Mouse (Mus musculus): Measurements from ENCODE around the gene Ecm2.

Ecm2 gene

GRCm38 (mm10) chr13:49504510-49504909 is at the start of gene Ecm2:
Gene Ecm2, plus strand, starts transcription at chr13:49504810.
- DNase-seq (ENCODE audit: low spot score) = no peak

DNA sequence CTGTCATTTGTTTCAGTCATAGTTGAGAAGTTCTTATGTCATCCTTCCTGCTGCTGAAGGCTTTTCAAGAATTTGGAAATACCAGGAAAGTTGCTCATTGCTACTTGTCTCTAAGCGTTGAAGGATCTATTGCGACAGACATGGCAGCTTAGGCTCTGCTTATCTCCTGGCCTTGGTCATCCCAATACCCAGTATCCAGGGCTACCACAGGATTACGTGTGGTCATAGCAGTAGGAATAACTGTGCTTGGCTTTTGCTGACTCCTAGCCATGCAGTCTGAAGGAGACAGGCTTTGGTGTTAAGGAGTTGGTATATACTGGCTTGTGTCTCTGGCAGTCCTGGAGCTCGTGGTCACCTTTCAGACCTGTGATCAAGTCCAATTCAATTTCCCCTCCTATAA is 44.3 kb upstream of the Ecm2 start:
- no peak for DNase-seq (ENCODE audit: low spot score)

DNA sequence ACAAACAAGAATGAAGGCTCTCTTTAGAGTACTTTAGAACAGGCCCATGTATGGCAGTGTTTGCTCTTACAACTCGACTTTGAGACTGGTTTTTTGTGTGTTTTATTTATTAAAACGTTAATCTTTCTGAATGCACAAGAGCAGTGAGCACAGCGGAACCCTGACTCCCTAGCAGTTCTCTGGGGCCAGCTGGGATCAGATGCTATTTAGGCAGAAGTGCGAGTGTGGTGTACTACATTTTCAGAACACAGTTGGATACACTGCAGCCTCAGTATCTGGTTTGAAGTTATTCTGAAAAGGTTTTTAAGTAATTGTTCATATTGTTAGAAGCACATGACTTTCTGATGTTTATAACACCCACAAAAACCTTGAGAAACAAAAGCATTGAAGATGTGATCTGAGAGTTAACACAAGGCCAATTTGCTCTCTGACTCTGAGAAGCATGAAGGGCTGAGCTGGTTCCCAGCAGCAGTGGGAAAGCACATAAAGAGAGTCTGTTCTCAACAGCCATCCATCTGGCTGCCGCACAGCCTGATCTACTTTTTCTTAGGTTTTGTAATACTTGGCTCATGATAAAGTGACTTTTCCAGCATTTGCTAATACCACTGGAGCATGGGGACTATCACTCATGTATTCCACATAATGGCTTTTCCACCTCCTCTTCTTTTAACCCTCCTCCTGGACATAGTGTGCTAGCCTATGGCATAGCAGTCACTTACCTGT is 43.8 kb upstream of the Ecm2 start:
- no peak for DNase-seq (ENCODE audit: low spot score)

GRCm38 (mm10) chr13:49461458-49462132 is 43.0 kb upstream of the Ecm2 start:
- DNase-seq (ENCODE audit: low spot score) = no peak

DNA sequence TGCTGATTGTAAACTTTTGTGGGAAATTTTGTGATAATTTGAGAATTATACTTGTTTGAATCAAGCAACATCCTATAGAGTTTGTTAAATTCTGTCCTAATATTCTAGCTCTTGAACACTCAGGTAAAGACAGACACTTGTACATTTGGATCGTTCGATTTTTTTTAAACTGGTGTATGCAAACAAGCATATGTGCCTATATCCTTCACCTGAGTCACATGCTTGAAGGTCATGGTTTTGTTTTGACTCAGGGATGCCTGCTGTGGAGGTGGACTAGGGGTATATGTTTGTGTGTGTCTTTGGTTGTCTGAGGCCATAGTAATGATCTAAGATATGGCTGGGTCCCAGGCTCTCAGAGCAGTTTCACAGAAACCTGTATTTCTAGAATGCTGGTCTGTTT is 41.7 kb upstream of the Ecm2 start:
- DNase-seq (ENCODE audit: low spot score) = no peak

- DNase-seq (ENCODE audit: low spot score) = no peak
These were observed 38.7 kb upstream of the Ecm2 start for GRCm38 (mm10) chr13:49465875-49466274.

GRCm38 (mm10) chr13:49466393-49467075 is 38.1 kb upstream of the Ecm2 start:
- no peak for DNase-seq (ENCODE audit: low spot score)

- no peak for DNase-seq (ENCODE audit: low spot score)
These were observed 37.0 kb upstream of the Ecm2 start for GRCm38 (mm10) chr13:49467585-49467984.

DNA sequence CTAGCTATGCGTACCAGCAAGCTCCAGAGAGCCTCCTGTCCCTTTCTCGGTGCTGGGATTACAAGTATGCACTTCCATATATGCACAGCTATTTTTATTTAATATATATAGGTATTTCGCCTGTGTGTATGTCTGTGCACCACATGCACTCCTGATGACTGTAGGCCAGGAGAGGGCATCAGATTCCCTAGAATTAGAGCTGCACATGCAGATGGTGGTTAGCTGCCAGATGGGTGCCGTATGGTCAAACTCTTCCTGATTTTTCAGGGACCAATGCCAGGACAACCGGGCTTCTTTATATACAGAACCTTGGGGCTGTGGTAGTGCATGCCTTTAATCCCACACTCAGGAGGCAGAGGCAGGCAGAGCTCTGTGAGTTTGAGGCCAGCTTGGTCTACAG is 35.6 kb upstream of the Ecm2 start:
- no peak for DNase-seq (ENCODE audit: low spot score)

GRCm38 (mm10) chr13:49470319-49470718 is 34.3 kb upstream of the Ecm2 start:
- DNase-seq (ENCODE audit: low spot score) = no peak

DNA sequence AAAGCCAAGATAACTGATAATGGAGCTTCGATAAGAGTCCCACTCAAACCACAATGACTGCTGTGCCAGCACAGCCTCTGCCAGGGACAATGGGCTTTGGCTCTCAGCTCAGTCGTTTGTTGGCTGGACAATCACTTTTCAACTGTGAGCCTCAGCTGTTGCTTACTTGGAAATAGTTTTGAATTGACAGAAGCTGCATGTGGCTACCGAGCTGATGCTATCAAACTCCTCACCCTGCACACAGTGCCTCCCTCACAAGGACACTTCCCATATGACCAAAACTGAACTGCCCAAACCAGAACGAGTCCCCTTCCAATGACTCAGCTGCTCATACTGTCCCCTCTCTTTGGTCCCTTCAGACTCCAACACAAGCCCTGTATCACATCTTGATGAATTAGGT is 33.8 kb upstream of the Ecm2 start:
- no peak for DNase-seq (ENCODE audit: low spot score)

- no peak for DNase-seq (ENCODE audit: low spot score)
These were observed 32.5 kb upstream of the Ecm2 start for GRCm38 (mm10) chr13:49471981-49472675.

DNA sequence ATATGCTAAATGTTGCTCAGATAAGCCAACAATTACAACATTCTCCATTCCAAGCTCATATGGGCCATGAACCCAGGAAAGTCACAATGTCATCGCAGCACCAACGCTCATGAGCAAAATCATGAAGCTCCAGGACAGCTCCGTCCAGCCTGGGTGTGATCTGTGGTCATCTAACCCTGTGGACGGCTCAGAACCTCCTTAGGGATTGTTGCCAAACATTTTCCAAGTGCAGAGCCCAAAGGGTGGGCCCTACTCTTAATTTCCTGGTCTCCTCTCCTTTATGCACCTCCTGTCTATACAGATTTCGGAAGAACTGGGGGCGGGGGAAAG is 32.0 kb upstream of the Ecm2 start:
- no peak for DNase-seq (ENCODE audit: low spot score)

DNA sequence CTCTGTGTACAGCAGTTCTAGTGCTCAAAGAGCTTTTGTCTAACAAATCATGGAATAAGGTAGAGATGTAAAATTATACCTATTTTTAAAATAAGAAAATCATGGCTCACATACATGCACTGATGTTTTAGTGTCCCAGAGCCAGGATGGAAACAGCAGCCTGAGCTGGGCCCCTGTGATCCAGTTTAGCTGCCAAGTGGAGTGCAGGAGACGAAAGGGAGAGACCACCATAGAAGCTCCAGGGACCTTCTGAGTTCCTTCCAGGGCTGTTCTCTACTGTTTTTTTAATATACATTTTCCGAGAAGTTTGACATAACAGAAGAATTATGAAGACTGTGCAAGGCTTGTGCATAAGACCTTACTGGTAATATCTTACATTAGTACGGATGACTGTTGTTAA is 26.7 kb upstream of the Ecm2 start:
- DNase-seq (ENCODE audit: low spot score) = no peak

DNA sequence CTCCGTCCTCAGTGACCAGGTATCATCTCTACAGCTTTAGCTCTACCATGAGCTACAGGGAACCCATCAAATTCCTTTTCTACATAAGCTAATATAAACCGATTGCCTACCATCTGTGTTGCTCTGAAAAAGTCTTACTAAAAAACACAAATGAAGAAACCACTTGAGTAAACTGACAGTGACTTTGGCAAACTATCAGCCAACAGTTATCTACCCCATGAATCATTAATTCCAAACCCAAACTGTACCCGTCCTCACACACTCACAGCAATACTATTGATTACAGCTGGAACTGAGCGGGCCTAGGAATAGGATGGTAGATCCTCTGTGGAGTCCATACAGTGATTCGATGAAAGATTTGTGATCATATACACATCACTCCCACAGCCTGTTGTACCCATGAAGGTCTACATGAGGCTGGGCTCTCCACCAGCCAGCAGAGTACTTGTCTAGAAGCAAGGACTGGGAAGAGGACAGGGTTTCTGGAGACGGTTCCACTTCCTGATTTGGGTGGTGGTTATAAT is 25.7 kb upstream of the Ecm2 start:
- no peak for DNase-seq (ENCODE audit: low spot score)

- no peak for DNase-seq (ENCODE audit: low spot score)
These were observed 25.2 kb upstream of the Ecm2 start for GRCm38 (mm10) chr13:49479399-49479798.

DNA sequence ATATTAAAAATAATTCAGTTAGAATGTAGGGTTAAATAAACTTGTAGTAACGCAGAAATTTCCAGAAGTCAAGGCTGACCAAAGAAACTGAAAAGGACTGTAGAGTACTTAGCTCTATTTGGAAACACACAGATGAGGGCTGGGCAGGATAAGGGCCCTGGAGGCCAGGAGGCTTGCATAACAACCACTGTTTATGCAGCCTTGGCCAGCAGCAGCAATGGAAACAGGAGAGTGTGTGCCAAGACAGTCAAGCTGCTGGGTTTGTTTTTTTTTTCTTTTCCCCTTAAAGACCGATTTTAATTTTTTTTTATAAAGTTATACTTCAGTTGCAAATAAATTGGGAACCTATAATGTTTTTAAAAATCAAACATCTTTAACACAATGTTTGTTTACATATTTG is 24.6 kb upstream of the Ecm2 start:
- no peak for DNase-seq (ENCODE audit: low spot score)

DNA sequence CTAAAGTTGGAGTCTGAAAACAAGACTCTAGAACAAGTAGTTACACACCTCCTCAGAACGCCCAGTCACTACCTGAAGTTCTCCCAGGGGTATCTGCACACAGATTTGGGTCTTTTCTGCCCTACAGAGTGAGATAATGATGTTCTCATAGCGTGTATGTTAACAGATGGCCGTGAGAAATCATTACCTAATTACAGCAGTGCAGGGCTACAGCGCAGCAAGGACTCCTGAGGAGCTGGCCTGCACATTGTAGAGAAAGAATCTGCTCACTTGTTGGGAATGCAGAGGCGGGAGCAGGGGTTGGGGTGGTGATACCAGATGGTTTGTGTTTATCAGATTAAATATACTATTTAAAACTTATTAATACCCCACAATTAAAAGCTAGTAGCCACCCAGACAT is 24.1 kb upstream of the Ecm2 start:
- no peak for DNase-seq (ENCODE audit: low spot score)

GRCm38 (mm10) chr13:49485388-49485787 is 19.2 kb upstream of the Ecm2 start:
- DNase-seq (ENCODE audit: low spot score) = no peak

- DNase-seq (ENCODE audit: low spot score) = no peak
These were observed 11.9 kb upstream of the Ecm2 start, which contains the start of gene Tes3-ps for GRCm38 (mm10) chr13:49492376-49493368. Gene Tes3-ps, plus strand, starts transcription at chr13:49493318.

- DNase-seq (ENCODE audit: low spot score) = no peak
These were observed 1.2 kb downstream of the Ecm2 start for GRCm38 (mm10) chr13:49505776-49506175.
